Mouse (Mus musculus) stomach, postnatal 0 days (tissue): Measurements from ENCODE around the gene Taar4. TPM values are rescaled to one million over a fixed set of nuclear protein-coding genes. Genes with fewer than 3 reads are reported as not detected.

ENCODE experiments used
- ATAC-seq: fragments of 200-750 bp; cut with Nextera tagmentation; 2 replicates; pipeline ENCODE4 v1.8.0; 2017; ENCODE audit not compliant: low FRiP score, low TSS enrichment
- DNase-seq: peaks from one replicate; pipeline ENCODE4 v3.0.0-alpha.2; 2016; ENCODE audit warnings: low spot score
- H3K27ac ChIP-seq: fragments of 300-500 bp; sonication (generic); replicated peaks from 2 replicates; pipeline ENCODE4 v1.5.1; 2014; ENCODE audit warnings: mild to moderate bottlenecking, control low read depth
- H3K27me3 ChIP-seq: fragments of 300-500 bp; sonication (generic); 2 replicates; pipeline ENCODE4 v1.6.1; 2014; ENCODE audit warnings: low read length; ENCODE audit not compliant: control insufficient read depth, insufficient read depth
- H3K36me3 ChIP-seq: fragments of 300-500 bp; sonication (generic); 2 replicates; pipeline ENCODE4 v1.6.1; 2014; ENCODE audit warnings: low read length, mixed read lengths; ENCODE audit not compliant: control insufficient read depth, insufficient read depth
- H3K4me1 ChIP-seq: fragments of 300-500 bp; sonication (generic); replicated peaks from 2 replicates; pipeline ENCODE4 v1.6.1; 2014; ENCODE audit warnings: antibody characterized with exemption; ENCODE audit not compliant: control insufficient read depth, insufficient read depth
- H3K4me2 ChIP-seq: fragments of 300-500 bp; sonication (generic); replicated peaks from 2 replicates; pipeline ENCODE4 v1.6.1; 2014; ENCODE audit warnings: low read depth, mild to moderate bottlenecking, control low read depth, moderate library complexity
- H3K4me3 ChIP-seq: fragments of 300-500 bp; sonication (generic); 2 replicates; pipeline ENCODE4 v1.5.1; 2014; ENCODE audit warnings: low read depth, low read length, control low read depth
- H3K9ac ChIP-seq: fragments of 300-500 bp; sonication (generic); 2 replicates; pipeline ENCODE4 v1.6.1; 2014; ENCODE audit warnings: mild to moderate bottlenecking, low read length, control low read depth, mixed read lengths
- H3K9me3 ChIP-seq: fragments of 300-500 bp; sonication (generic); 2 replicates; pipeline ENCODE4 v1.6.1; 2016; ENCODE audit warnings: low read length; ENCODE audit not compliant: control insufficient read depth
- CTCF ChIP-seq: IDR thresholded peaks from 2 replicates; pipeline ENCODE4 v1.5.1; 2016; ENCODE audit warnings: antibody characterized with exemption, low read depth, mild to moderate bottlenecking, moderate library complexity
- EP300 ChIP-seq: optimal IDR thresholded peaks from 2 replicates; pipeline ENCODE3; 2016; ENCODE audit warnings: antibody characterized with exemption
- WGBS: fragments of 180-500 bp; shearing (Covaris S2); extraction: QIAGEN DNeasy Blood & Tissue Kit; methylation state at CpG from one replicate; pipeline ENCODE4 v1.1.7; 2014; 5-methylcytosine and 5-hydroxymethylcytosine counted together
- polyA plus RNA-seq: library from polyadenylated mRNA; unstranded; fragments of >200 nt; fragmentation: Nextera tagmentation; extraction: Ambion mirVana; gene quantifications from 2 replicates; pipeline ENCODE4 v1.2.1, GENCODE M21; 2015

The Taar4 gene
- polyA plus RNA-seq, 1 experiment from 2014 or later, result not detected

- no peaks in the 10 kb centered on the region for H3K27me3 ChIP-seq
- ATAC-seq, result no peak
- H3K9me3 ChIP-seq, result no peaks in the 10 kb centered on the region
- no peaks in the 10 kb centered on the region for H3K36me3 ChIP-seq
- H3K4me3 ChIP-seq, result no peak overlapping the region
- TF ChIP-seq CTCF (no peak), EP300 (no peak)
- no peaks in the 10 kb centered on the region for H3K4me1 ChIP-seq
- no peak overlapping the region for H3K4me2 ChIP-seq
- no peak overlapping the region for H3K9ac ChIP-seq
- no peak for DNase-seq
- 80% methylated on average over 6 of the region's 6 CpGs for WGBS
- H3K27ac ChIP-seq, result no peak overlapping the region
Measured at GRCm38 (mm10) chr10:23964921-23965610, 4.8 kb downstream of the Taar4 start.

- no peak within 1 kb of the TSS for H3K27ac ChIP-seq
- H3K4me2 ChIP-seq, result no peak within 1 kb of the TSS
- DNase-seq (no peak), ATAC-seq (no peak)
- no peaks in the 10 kb centered on the region for H3K27me3 ChIP-seq
- no peak within 1 kb of the TSS for H3K9ac ChIP-seq
- TF ChIP-seq CTCF, result no peak
- TF ChIP-seq EP300, result no peak
- H3K4me3 ChIP-seq, result no peak within 1 kb of the TSS
- WGBS, result 87% methylated on average over 11 of the region's 11 CpGs
- no peaks in the 10 kb centered on the region for H3K9me3 ChIP-seq
- no peaks in the 10 kb centered on the region for H3K4me1 ChIP-seq
- no peaks in the 10 kb centered on the region for H3K36me3 ChIP-seq
Measured at GRCm38 (mm10) chr10:23970656-23971165, 10.4 kb downstream of the Taar4 start, which contains the start of gene Taar5. Gene Taar5 (plus strand): TSS chr10:23970706.

DNA sequence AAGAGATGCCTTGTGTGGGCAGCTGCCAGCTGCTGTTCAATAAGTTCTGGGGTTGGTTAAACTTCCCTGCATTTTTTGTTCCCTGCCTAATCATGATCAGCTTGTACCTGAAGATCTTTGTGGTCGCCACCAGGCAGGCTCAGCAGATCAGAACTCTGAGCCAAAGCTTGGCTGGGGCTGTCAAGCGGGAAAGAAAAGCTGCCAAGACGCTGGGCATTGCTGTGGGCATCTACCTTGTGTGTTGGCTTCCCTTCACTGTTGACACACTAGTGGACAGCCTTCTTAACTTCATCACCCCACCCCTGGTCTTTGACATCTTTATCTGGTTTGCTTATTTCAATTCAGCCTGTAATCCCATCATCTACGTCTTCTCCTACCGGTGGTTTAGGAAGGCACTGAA lies 11.0 kb downstream of the Taar4 start:
- WGBS, result 83% methylated on average over 5 of the region's 5 CpGs
- no peak for ATAC-seq
- no peaks in the 10 kb centered on the region for H3K36me3 ChIP-seq
- TF ChIP-seq EP300, result no peak
- TF ChIP-seq CTCF, result no peak
- H3K4me2 ChIP-seq, result no peak overlapping the region
- DNase-seq, result no peak
- no peak overlapping the region for H3K4me3 ChIP-seq
- H3K27ac ChIP-seq, result no peak overlapping the region
- no peaks in the 10 kb centered on the region for H3K9me3 ChIP-seq
- no peaks in the 10 kb centered on the region for H3K4me1 ChIP-seq
- no peaks in the 10 kb centered on the region for H3K27me3 ChIP-seq
- H3K9ac ChIP-seq, result no peak overlapping the region

DNA sequence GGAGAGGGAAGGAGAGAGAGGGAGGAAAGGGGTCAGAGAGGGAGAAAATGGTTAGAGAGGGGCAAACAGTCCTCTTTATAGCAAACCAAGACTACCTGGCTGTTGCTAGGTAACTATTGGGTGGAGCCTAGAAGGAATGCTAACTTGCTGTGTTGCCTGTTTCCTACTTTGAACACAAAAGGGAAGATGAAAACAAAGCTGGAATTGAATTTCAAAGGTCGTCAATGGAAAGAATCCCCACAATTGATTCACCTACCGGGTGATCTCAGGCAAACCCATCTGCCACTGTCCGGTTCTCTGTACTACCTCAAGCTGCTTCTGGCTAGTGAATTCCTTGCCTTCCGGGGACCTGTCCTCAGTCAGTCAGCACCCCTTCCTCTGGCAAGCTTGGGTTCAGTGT lies 17.7 kb downstream of the Taar4 start:
- DNase-seq, result no peak
- no peak overlapping the region for H3K9ac ChIP-seq
- H3K27ac ChIP-seq, result no peak overlapping the region
- no peak overlapping the region for H3K4me3 ChIP-seq
- WGBS, result 50% methylated on average over 4 of the region's 4 CpGs
- H3K4me1 ChIP-seq, result no peaks in the 10 kb centered on the region
- no peak overlapping the region for H3K4me2 ChIP-seq
- no peaks in the 10 kb centered on the region for H3K9me3 ChIP-seq
- ATAC-seq, result no peak
- no peaks in the 10 kb centered on the region for H3K36me3 ChIP-seq
- TF ChIP-seq CTCF (no peak), EP300 (no peak)
- H3K27me3 ChIP-seq, result no peaks in the 10 kb centered on the region

GRCm38 (mm10) chr10:23978901-23979705 lies 18.8 kb downstream of the Taar4 start:
- 40% methylated on average over 16 of the region's 16 CpGs for WGBS
- H3K4me3 ChIP-seq, result no peak overlapping the region
- peak; percentile 91 for TF ChIP-seq CTCF
- TF ChIP-seq EP300, result no peak

DNA sequence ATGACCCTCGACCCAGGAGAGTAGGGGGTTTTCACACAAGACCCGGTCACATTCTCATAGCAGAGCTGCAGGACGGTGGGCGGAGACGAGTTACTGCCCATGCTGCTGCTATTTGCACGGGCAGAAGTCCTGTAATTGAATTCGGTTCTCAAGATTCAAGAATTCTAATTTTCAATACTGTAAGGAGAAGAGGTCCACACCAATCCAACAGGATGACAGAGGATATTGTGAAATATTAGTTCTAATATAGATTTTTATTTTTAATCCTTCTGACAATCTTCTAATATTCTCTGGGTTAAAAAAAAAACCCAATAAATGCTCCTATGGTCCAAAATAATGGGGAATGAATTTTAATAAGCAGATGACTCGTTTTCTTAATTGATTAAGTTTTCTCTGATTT lies 25.3 kb downstream of the Taar4 start, which contains the start of gene Taar6:
Gene Taar6 (minus strand): TSS at position 101 of the 400 bp plus-strand sequence.
- no peak for DNase-seq
- no peaks in the 10 kb centered on the region for H3K9me3 ChIP-seq
- H3K4me3 ChIP-seq, result no peak within 1 kb of the TSS
- H3K9ac ChIP-seq, result no peak within 1 kb of the TSS
- no peaks in the 10 kb centered on the region for H3K4me1 ChIP-seq
- no peaks in the 10 kb centered on the region for H3K36me3 ChIP-seq
- no peaks in the 10 kb centered on the region for H3K27me3 ChIP-seq
- 69% methylated on average over 8 of the region's 8 CpGs for WGBS
- ATAC-seq, result no peak
- TF ChIP-seq EP300 (no peak), CTCF (no peak)
- H3K4me2 ChIP-seq, result no peak within 1 kb of the TSS
- no peak within 1 kb of the TSS for H3K27ac ChIP-seq

More at GRCm38 (mm10) chr10:23978901-23979705, 18.8 kb downstream of the Taar4 start:
- no peaks in the 10 kb centered on the region for H3K9me3 ChIP-seq
- no peak overlapping the region for H3K27ac ChIP-seq
- no peaks in the 10 kb centered on the region for H3K36me3 ChIP-seq
- no peak overlapping the region for H3K4me2 ChIP-seq
- ATAC-seq, result peak; percentile 83
- H3K4me1 ChIP-seq, result no peaks in the 10 kb centered on the region
- no peaks in the 10 kb centered on the region for H3K27me3 ChIP-seq
- no peak overlapping the region for H3K9ac ChIP-seq
- DNase-seq, result peak; percentile 78
